Mouse (Mus musculus): Measurements from ENCODE around the gene Dgka.

The Dgka gene

DNA sequence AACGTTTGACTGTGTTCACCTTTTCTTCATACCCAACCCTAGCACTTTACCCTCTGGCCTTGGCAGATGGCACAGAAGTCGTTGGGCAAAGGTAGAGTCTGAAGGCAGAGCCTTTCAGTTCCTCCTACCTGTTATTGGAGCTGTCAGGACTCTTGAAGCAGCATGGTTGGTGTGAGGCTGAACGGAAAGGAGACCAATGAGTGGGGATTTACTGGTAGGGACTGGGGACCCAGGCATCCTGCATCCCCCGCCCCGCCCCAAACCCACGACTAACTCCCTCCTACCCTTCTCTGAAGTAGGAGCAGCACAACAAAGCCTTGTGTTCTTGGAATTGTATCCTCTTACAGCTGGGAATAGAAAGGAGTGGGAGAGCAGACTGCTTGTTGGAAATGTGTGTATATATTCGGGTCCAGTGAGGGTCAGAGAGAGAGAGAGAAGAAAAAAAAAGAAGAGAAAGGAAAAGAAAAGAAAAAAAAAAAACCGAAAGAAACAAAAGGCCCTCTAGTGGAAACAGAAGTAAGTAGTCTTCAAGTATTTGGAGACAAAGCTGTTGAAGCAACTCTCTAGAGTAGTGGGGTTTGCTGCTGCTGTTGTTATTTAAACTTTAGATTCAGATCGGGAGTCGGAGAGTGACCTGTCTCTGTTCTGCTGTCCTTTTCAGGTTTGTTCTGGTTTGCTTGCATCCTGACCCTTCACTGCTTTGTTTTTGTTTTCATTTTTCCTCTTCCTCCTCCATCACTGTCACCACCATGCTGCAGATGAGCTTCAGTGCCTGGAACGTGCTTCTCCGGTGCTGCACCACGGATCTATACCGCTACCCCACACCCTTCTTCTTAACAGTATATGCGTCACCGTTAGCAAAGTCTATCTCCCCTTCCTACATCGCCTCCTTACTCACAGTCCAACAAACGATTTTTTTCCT, at the start of gene Dgka:
TSS of gene Dgka (minus strand) at position 176 of the 922 bp plus-strand sequence.
- no peak for DNase-seq (ENCODE audit: low spot score in 2 of 2)

DNA sequence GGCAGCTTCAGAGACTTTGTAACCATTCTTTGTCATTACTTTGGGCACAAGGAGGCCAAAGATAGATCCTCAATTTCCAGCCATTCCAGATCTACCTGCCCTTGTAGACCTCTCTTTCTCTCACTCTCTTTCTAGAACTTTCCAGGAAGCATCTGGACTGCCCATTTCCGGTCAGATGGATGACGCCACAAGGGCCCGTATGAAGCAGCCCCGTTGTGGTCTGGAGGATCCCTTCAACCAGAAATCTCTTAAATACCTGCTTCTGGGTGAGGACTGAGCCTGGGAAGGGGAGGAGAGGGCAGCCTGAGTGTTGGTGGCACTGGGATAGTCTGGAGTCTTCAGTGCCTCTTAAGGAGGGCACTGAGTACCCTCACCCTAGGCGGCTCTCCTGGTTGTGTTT, 49.7 kb upstream of the Dgka start:
- DNase-seq (ENCODE audit: low spot score in 2 of 2), result no peak

DNA sequence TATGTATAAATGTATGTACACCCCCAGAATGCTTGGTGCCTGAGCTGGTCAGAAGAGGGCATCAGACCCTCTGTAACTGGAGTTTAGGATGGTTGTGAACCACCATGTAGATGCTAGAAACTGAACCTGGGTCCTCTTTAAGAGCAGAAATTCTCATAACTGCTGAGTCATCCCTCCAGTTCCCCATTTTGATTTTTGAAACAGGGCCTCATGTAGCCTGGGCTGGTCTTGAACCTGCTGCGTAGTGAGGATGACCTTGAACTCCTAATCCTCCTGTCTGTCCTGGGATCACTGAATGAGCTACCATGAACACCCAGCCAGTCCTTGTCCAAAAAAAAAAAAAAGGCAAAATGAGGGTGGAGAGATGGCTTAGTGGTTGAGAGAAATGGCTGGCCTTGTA, 48.6 kb upstream of the Dgka start:
- no peak for DNase-seq (ENCODE audit: low spot score in 2 of 2)

DNA sequence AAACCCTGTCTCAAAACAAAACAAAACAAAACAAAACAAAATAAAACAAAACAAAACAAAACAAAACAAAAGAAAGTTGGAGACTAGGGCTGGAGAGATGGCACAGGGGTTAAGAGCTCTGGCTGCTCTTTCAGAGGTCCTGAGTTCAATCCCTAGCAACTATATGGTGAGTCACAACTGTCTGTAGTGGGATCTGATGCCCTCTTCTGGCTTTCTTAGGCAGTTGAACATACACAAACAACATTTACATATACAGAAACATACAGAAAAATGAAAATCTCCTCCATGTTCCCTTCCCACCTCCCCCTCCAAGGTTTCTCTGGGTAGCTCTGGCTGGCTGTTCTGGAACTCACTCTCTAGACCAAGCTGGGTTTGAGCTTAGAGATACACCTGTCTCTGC, 47.4 kb upstream of the Dgka start:
- DNase-seq (ENCODE audit: low spot score in 2 of 2), result no peak

DNA sequence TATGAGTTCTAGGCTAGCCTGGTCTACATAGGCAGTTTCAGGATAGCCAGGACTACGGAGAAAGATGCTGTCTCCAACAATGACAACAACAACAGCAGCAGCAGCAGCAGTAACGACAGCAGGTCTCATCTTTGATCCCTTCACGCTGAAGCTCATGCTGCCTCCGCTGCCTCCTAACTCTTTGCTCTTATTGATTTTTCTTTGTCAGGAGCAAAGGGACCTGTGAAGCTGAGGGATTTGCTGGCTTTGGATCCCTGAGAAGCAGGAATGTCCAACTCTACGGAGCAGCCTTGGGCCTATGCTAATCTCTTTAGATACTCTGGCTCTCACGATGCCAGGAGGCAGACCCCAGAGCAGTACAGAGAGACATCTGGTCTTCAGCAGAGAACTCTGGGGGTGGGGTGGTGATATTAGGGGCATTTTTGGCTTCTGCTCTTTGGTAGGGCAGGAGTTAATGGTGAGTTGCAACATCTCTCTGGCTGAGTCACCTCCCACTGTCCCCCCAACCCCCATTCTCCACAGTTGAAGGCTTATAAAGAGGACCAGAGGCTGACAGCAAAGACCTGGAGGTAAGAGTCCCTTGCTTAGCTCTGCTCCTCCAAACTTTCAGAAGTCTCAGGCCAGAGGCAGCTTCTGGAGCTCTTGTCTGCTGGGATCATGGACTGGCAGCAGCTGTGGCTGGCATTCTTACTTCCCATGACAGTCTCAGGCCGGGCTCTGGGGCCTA, 45.9 kb upstream of the Dgka start, which contains the start of gene Mmp19:
TSS of gene Mmp19 (plus strand) at position 513 of the 727 bp plus-strand sequence.
- DNase-seq (ENCODE audit: low spot score in 2 of 2), result no peak

DNA sequence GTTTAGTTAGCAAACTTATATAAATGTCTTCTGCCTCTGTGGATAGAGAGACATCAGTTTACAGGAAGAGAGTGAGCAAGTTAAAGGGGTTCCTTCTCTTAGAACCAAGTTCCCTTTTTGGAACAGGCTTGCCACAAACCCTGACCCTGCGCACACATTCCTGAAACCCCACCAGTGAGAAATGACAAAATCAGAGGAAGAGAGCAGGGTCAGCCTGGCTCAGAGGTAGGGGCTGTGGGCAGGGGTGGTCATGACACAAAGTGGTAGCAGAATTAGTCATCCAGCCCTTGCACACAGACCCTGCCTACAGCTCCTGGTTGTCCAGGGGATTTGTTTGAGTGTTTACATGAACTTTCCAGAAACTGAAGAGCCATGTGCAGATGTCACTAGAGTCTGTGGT, 35.5 kb upstream of the Dgka start:
- no peak for DNase-seq (ENCODE audit: low spot score in 2 of 2)

DNA sequence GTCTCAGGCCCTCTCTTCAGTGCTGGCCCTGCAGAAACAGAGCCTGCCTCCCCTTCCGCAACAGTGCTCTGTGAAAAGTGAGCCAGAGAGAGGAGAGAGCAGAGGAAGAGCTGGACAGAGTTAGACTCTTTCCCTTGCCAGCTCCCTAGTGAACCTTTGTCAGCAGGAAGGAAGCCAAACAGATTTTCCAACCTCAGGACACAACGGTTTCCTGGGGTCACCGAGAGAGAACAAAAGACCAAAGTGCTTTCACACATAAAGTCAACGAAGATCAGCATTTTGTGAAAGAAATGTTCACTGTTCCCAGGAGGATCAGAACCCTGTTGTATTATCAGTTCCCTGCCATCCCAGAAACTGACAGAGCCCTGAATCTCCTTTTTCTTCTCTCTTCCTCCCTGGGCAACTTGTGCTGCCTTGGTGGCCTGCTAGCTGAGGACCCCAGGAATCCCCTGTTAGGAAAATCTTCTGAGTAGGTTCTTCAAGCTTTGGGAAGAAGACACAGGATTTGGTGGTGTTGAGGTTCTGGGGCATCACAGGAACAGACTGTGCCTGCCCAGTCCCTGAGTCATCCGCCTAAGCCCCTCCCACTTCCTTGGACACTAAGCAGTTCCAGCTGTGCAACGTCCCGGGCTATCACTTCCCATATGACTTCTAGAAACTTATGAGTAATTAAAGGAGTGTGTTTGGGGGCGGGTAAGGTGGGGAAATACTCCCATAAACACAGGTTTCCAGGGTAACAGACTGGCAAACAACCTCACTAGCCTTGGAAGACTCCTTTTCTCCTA, 34.5 kb upstream of the Dgka start:
- no peak for DNase-seq (ENCODE audit: low spot score in 2 of 2)

DNA sequence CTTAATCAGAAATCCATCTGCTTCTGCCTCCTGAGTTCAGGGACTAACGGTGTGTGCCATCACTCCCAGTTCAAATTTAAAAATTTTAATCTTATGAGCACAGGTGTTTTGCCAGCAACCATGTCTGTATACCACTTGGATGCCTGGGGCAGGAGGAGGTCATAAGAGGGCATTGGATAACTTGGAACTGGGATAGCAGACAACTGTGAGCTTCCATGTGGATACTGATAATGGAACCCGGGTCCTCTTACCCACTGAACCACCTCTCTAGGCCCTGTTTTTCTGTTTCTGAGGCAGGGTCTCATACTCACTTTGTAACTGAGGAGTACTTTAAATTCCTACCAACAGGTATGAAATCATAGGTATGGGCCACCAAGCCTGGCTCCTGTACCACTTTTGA, 33.8 kb upstream of the Dgka start:
- DNase-seq (ENCODE audit: low spot score in 2 of 2), result no peak

DNA sequence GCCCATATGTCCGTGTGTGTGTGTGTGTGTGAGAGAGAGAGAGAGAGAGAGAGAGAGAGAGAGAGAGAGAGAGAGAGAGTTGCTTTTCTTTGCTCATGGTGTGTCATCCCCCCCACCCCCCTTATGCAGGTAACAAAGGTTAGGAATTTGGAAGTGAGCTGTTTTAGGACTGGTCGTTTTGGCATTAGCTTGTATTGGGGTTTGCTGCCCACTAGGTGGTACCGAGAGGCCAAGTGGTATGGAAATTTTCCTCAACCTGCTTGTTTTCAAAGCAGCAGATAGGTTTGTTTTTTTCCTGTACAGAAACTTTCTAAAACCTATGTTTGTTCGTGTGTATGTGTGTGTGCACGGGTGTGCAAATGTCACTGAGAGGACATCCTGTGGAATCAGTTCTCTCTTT, 29.0 kb upstream of the Dgka start:
- no peak for DNase-seq (ENCODE audit: low spot score in 2 of 2)

DNA sequence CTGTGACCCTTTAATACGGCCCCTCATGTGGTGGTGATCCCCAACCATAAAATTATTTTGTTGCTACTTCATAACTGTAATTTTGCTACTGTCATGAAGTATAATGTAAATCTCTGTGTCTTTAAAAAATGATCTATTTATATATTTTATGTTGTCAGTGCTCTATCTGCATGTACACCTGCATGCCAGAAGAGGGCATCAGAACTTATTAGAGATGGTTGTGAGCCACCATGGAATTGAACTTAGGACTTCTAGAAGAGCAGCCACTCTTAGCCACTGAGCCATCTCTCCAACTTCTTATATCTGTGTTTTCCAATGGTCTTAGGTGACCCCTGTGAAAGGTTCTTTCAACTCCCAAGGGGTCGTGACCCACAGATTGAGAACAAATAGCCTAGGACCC, 28.2 kb upstream of the Dgka start:
- no peak for DNase-seq (ENCODE audit: low spot score in 2 of 2)

DNA sequence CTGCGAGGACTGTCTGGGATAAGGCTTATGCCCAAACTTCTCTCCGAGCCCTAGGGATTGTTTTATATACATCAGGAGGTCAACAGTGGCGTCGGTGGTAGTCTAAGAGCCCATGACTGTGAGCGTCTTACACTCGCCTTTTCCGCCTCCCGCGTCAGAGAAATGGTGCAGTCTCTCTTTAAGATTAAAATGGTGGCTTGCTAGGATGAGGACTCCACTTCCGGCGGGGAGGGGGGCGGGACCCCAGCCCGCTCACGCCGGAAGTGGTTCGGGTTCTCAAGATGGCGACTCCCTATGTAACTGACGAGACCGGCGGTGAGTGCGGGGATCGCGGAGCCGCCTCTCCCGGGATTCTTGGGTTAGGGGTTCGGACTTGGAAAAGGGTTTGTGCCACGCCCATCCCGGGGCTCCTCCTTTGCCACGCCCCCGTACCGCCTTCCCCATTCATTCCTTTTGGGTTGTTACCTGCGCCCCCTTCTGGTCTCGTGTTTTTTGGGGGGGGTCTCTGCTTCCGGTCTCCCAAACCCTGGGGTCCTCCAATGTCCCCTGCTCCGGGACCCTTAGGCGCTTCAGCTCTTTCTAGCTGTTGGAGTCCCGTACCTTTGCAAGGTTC, 3.7 kb upstream of the Dgka start:
- peak; percentile 64 for DNase-seq (ENCODE audit: low spot score in 2 of 2)

DNA sequence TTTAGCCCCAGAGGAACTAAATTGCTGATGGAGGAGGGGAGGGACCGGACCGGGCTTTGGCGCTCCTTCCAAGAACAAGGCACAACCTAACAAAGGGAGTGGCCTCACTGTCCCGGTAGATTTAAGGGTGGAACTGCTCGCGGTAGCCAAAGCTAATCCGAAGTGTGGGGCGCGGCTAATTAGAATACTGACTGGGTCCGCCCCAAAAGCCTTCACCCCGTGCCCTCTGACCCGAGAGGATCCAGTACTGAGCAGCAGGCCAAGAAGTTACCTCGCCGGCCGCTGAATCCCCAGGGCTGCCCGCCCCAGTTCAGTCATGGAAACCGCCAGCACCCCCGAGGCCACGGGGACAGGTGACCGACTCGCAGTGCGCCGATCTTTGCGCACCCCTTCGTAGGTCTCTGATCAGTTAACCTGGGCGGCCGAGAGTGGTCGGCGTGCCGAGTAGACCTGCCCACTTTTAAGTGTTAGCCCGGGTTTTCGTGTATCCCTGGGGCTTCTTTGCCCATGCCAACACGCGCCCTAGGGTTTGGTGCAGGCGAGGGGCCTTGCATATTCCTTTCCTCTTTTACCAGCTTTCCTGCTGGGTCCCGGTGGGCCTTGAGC, 3.1 kb upstream of the Dgka start, which contains the start of gene Pym1:
TSS of gene Pym1 (plus strand) at position 244 of the 606 bp plus-strand sequence.
- peak; percentile 37 to 44 for DNase-seq (ENCODE audit: low spot score in 2 of 2)

DNA sequence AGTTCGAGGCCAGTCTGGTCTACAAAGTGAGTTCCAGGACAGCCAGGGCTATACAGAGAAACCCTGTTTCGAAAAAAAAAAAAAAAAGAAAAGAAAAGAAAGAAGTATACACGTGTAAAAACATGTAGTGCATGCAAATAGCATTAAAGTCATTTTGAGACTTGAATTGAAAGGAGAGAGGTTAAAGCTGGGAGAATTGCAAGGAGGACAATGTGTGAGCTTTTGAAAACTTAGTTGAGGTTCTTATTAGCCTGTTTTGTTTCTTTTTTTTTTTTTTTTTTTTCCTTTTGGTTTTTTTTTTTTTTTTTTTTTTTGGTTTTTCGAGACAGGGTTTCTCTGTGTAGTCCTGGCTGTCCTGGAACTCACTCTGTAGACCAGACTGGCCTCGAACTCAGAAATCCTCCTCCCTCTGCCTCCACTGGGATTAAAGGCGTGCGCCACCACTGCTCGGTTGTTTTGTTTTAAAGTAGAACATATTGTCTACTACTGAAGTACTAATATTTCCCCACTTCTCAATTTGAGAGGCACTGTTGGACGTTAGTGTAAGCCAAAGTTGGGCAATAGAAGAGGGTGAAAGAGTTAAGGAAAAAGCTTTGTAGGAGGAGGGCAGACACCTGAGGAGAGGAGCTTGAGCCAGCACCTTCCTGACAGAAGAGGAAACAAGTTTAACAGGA, 2.5 kb upstream of the Dgka start:
- DNase-seq (ENCODE audit: low spot score in 2 of 2), result no peak

DNA sequence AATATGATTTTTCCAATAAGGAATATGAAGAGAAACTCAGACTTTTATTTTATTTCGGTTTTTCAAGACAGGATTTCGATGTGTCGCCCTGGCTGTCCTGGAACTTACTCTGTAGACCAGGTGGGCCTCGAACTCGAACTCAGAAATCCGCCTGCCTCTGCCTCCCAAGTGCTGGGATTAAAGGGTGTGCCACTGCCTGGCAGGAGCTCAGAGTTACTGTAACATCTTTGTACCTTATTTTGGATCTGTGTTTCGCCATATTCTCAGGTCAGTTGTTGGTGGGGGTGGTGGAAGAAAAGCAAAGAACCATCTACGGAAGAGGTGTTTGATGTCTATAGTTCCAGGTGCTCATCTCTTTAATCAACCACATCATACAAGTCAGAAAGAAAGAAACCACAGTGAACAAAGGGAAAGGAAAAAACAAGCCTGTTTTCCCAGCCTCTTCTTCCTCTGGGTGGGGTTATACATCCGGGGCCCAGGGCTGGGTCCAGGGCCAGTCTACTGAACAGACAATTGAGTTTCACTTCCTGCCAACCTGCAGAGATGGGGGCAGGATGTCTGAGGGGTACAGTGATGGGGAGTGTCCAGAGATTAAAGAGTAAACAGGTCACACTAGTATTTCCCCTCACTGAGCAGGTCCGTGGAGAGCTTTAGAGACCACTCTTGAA, 1.4 kb upstream of the Dgka start:
- DNase-seq (ENCODE audit: low spot score in 2 of 2), result no peak

DNA sequence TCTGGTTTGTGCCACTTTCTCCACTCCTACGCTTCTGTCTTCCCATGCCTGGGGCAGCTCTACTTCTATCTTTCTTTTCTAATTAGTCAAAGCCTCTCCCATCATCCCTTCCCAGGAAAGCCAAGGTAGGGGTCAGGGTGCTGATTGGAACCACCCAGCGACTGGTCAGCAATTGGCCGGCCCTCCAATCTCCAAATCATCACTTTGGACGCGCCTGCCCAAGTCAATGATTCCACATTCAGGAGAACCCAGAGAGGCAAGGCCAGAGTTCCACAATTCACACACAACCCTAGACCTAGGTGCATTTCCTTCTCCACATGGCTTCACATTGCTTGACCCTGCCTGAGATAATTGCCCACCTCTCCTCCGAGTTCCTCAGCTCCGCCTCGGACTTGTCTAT, 444 bp downstream of the Dgka start:
- DNase-seq (ENCODE audit: low spot score in 2 of 2), result no peak

DNA sequence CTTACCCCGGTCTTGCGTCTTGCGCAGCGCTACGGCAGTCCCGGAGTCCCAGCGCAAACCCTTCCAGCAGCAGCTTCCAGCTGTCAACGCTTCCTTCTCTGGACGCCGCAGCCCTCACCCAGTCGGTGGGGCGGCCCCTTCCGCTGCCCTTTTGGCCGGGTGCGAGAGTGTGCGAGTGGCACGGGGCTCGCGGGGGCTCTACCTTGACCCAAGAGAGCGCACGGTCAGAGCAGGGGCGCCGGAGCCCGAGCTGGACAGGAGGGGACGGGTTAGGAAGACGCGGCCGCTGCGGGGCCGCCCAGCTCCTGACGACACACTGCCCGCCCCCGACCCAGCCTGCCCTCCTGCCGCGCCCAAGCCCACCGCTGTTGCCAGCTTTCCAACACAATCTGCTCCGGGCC, 864 bp downstream of the Dgka start:
- DNase-seq (ENCODE audit: low spot score in 2 of 2), result peak; percentile 17 to 20

DNA sequence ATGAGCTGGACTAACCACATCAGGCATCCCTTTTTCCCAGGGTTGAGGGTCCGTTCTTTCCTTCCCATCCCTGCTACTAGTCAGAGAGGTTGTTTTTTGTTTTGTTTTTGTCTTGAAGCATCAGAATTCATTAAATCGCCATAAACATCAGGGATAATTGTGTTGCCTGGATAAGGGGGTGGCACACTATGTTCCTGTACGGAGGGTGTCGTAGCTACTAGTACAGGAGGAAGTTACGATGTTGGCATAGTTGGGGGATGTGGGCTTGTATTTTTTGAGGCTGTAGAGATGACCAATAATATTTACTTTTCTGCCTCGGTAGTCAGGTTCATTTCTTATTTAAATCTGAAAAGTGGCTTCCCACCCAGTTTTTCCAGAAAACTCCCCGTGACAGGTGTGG, 1.4 kb downstream of the Dgka start:
- DNase-seq (ENCODE audit: low spot score in 2 of 2), result no peak

DNA sequence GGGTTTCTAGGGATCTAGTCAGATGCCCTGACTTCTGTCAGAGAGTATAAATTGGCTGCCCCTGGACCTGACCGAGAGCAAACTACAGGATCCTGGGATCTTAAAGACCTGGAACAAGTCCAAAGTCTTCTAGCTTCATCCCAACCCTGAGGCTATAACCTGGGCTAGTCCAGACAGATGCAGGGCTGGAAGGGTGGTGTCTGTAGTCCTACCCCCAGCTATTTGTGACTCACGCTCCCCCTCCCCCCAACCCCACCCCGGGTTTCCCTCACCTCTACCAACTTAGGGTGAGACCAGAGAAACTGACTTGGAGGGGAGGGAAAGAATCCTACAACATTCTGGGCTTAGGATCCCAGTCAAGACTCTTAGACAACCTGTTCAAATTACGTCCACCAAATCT, 2.0 kb downstream of the Dgka start:
- DNase-seq (ENCODE audit: low spot score in 2 of 2), result no peak

DNA sequence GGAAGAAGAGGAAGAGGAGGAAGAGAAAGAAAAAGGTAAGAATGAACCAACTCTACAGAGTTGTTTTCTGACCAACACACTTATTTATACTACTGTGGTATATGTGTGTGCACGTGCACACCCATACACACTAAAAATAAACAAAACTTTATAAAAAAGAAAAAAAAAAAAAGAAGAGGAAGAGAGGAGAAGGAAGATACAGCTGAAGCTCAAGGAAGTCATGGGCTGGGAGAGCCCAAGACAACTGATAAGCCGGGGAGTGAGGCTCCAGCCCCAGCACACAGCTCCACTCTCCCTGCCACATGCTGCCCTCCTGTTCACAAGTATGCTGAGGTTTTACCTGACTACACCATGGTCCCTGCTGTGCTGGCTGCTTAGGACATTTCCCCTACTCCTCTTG, 4.4 kb downstream of the Dgka start:
- DNase-seq (ENCODE audit: low spot score in 2 of 2), result no peak

DNA sequence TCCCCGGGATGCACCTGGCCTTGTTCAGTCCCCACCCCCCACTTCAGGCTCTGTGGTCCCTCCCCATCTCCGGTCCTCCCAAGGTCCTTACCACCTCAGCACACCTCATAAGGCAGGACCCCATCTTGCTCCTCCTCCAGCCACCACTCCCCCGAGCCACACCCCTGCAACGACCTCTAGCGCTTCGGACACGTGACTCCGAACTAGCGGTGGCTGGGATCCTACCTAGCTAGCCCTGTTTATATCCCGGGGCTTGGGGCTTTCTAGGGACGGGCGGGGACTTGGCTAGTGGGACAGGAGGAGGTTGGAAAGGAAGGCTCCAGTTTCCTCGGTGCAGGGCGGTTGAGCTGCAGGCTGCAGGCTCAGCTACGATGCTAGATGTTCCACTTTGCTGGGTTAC, 7.2 kb downstream of the Dgka start:
- no peak for DNase-seq (ENCODE audit: low spot score in 2 of 2)

Data from frontal cortex, postnatal 25 days (tissue).